Mouse (Mus musculus) forebrain, embryonic 12.5 days (tissue): ENCODE results near the gene Krt16. TPM values are rescaled to one million over a fixed set of nuclear protein-coding genes. Genes with fewer than 3 reads are reported as not detected.
"Not testable (repeated sequence)": the region's sequence is repeated elsewhere in the genome, so short reads cannot be mapped to it uniquely, and the experiment has no call there.

Experiments used
- ATAC-seq: fragments of 200-750 bp; cut with Nextera tagmentation; 2 replicates; pipeline ENCODE4 v1.8.0; 2017; ENCODE audit warnings: moderate TSS enrichment; ENCODE audit not compliant: low FRiP score
- H3K27ac ChIP-seq: fragments of 300-500 bp; sonication (generic); 2 replicates; pipeline ENCODE4 v1.5.1; 2016; ENCODE audit warnings: mild to moderate bottlenecking
- H3K27me3 ChIP-seq: fragments of 300-500 bp; sonication (generic); 2 replicates; pipeline ENCODE4 v1.6.1; 2016; ENCODE audit warnings: mild to moderate bottlenecking
- H3K36me3 ChIP-seq: fragments of 300-500 bp; sonication (generic); replicated peaks from 2 replicates; pipeline ENCODE4 v1.6.1; 2016; ENCODE audit warnings: mild to moderate bottlenecking
- H3K4me1 ChIP-seq: fragments of 300-500 bp; sonication (generic); 2 replicates; pipeline ENCODE4 v1.6.1; 2016
- H3K4me2 ChIP-seq: fragments of 300-500 bp; sonication (generic); 2 replicates; pipeline ENCODE4 v1.6.1; 2016; ENCODE audit warnings: mild to moderate bottlenecking, moderate library complexity
- H3K4me3 ChIP-seq: fragments of 300-500 bp; sonication (generic); replicated peaks from 2 replicates; pipeline ENCODE4 v1.5.1; 2016; ENCODE audit warnings: mild to moderate bottlenecking
- H3K9ac ChIP-seq: fragments of 300-500 bp; sonication (generic); 2 replicates; pipeline ENCODE4 v1.6.1; 2016; ENCODE audit warnings: mild to moderate bottlenecking
- H3K9me3 ChIP-seq: fragments of 300-500 bp; sonication (generic); 2 replicates; pipeline ENCODE4 v1.6.1; 2016
- WGBS: fragments of 180-500 bp; shearing (Covaris S2); methylation state at CpG from one replicate; pipeline ENCODE4 v1.1.7; 2016; 5-methylcytosine and 5-hydroxymethylcytosine counted together
- polyA plus RNA-seq: library from polyadenylated mRNA; unstranded; fragments of >200 nt; fragmentation: Nextera tagmentation; extraction: Ambion mirVana; gene quantifications from 2 replicates; pipeline ENCODE4 v1.2.1, GENCODE M21; 2016

Krt16 gene
- polyA plus RNA-seq, 1 experiment from 2014 or later, result not detected

DNA sequence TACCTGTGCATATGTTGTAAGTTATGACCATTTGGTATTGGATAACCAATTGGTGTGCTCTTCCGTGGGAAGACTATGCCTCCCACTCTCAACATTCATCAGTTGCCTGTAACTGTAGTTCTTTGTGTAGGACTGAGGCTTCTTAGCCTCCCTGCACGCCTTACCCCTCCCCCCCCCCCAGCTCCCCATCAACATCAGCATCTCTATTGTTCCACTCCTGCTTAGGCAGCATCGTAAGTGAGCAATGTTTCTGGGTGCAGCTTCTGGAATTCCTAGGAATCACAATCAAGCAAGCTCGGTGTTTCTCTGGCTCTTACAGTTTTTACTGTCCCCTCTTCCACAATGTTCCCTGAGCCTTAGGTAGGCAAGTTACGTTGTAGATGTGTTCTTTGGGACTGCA, 26.8 kb upstream of the Krt16 start:
- Histone ChIP-seq H3K9me3 (no peaks in the 10 kb centered on the region), H3K4me1 (peaks cover 3% of the 10 kb centered on the region; the same call in 1 of the 2 replicates), H3K4me3 (no peak overlapping the region), H3K9ac (no peak overlapping the region), H3K27ac (no peak overlapping the region), H3K27me3 (no peaks in the 10 kb centered on the region), H3K36me3 (no peaks in the 10 kb centered on the region), H3K4me2 (no peak overlapping the region)
- WGBS, result 31% methylated on average over 5 of the region's 5 CpGs
- no peak for ATAC-seq

DNA sequence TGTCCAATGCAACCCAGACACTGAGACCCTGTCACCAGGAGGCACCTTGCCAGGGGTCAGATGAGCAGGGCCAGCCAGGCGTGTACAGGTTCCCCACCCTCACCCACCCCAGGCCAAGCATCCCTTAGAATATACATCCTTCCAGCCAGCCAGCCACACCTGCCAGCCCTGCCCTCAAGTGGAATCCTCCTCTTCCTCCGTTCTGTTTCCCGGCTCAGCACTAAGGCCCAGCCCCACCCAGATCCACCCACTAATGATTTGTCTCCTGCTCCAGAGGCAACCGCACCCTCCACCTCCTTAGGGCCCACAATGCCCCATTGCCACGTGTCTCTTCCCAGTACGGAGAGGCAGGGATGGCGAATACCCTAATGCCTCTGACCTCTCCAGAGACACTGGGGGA, 26.0 kb upstream of the Krt16 start:
- Histone ChIP-seq H3K4me3 (no peak overlapping the region), H3K9me3 (no peaks in the 10 kb centered on the region), H3K9ac (no peak overlapping the region), H3K4me1 (peaks cover 3% of the 10 kb centered on the region; the same call in 1 of the 2 replicates), H3K4me2 (no peak overlapping the region), H3K27me3 (no peaks in the 10 kb centered on the region), H3K36me3 (no peaks in the 10 kb centered on the region), H3K27ac (no peak overlapping the region)
- no peak for ATAC-seq
- WGBS, result 70% methylated on average over 7 of the region's 7 CpGs

DNA sequence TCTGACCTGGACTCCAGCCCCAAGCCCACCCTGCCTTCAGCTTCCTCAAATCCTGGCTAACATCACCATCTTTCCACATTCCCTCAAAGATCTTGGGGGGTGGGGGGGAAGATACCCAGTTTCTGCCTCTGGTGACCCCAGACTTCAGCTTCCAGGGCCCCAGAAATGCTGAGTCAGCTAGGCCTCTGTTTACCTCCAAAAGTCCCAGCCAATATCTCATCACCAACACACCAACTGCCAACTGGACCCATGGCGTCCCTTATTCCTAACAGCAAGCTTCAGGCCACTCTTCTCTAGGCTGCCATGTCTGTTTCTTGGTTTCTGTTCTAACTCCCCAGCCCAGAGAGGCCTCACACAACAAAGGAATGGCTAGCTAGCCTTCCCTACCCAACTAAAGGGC, 23.2 kb upstream of the Krt16 start:
- Histone ChIP-seq H3K9me3 (no peaks in the 10 kb centered on the region), H3K4me2 (no peak overlapping the region), H3K27ac (no peak overlapping the region), H3K9ac (no peak overlapping the region), H3K4me3 (no peak overlapping the region), H3K27me3 (no peaks in the 10 kb centered on the region), H3K4me1 (peaks cover 3% of the 10 kb centered on the region; the same call in 1 of the 2 replicates), H3K36me3 (no peaks in the 10 kb centered on the region)
- no peak for ATAC-seq
- WGBS, result 81% methylated on average over 1 of the region's 1 CpGs

DNA sequence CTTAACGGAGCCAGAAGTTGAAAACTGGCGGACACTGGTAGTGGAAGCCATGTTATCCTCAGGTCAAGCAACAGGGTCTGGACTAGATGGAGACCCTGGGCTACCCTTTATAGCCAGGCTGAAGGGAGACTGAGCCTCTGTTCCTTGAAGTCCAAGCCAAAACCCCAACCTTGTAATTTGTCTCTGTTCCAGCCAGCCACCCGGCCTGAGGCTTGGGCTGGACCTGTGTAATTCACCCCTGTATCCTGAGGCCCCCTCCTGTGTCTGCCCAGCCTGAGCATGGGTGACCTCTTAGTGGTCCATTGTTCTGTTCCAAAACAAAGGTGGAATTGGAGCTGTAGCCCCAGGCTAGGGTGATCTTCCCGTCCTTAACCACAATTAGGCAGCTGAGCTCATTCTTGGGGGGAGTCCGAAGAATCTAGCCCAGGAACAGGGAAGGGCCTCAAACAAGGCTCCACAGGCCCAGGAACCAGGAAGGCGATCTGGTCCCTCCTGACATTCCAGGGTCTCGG, 21.2 kb upstream of the Krt16 start, which contains the start of gene Krt42:
Krt42 (minus strand) TSS at position 51 of the 512 bp plus-strand sequence.
- no peaks in the 10 kb centered on the region for H3K4me1 ChIP-seq
- no peak within 1 kb of the TSS for H3K27ac ChIP-seq
- no peak within 1 kb of the TSS for H3K4me3 ChIP-seq
- WGBS, result 83% methylated on average over 7 of the region's 7 CpGs
- no peak within 1 kb of the TSS for H3K4me2 ChIP-seq
- H3K36me3 ChIP-seq, result no peaks in the 10 kb centered on the region
- H3K9ac ChIP-seq, result no peak within 1 kb of the TSS
- H3K9me3 ChIP-seq, result no peaks in the 10 kb centered on the region
- ATAC-seq, result no peak
- no peaks in the 10 kb centered on the region for H3K27me3 ChIP-seq

DNA sequence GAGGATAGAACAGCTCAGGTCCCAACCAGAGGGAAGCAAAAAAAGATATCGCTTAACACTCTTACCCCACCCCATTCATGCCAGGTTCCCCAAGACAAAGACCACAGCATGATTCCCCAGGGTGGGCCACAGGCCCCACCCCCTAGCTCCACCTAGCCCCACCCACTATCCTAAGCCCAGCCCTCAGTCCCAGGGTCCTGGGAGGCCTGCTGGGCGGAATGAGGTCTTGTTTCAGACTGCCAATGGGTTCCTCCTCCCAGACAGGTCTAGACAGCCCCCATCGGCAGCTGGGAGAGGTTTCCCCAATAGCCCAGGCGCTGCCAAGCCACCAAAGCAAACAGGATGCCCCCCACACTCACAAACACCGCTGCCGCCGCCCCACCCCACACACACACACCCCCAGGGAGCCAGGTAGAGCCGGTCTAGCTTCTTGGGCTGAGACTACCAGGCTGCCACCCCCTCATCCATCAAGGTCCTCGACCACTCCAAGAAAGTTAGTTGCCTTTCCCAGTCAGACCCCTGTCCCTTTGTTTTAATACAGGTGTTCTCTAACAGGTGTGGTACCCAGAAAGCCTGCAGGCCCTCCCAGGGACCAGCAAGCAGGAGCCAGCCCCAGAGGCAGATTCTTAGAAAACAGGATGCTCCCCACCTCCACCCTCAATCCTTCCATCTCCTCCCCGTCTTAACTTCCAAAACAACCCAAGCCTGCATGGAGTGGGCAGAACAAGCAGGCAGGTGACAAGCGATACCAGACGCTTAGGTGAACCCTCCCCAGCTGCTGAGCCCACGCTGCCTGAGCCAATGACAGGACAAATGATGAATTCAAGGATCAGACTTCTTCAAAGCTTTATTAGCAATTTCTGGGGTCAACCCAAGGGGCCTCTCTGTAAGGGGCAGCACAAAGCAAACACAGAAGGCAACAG, 13.6 kb upstream of the Krt16 start:
- Histone ChIP-seq H3K27me3 (no peaks in the 10 kb centered on the region), H3K4me3 (no peak overlapping the region), H3K36me3 (no peaks in the 10 kb centered on the region), H3K9me3 (no peaks in the 10 kb centered on the region), H3K9ac (no peak overlapping the region), H3K4me2 (no peak overlapping the region), H3K4me1 (no peaks in the 10 kb centered on the region), H3K27ac (no peak overlapping the region)
- 35% methylated on average over 13 of the region's 13 CpGs for WGBS
- ATAC-seq, result no peak

DNA sequence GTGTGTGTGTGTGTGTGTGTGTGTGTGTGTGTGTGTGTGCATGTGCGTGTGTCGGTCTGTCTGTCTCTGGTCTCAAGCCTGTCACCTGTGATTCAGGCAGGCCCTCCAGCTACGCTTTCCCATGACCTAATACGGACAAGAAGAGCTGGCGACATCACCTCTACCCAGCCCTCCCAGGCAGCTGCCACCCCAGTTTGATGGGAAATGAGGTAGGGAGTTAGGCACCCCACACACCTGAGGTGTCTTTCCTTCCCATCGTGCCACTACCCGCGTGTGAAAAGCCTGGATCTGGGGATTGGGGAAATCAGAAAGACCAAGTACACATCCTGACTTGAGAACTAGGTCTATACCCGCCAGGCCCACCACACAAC, 12.5 kb upstream of the Krt16 start:
- Histone ChIP-seq H3K4me2 (no peak overlapping the region), H3K36me3 (no peaks in the 10 kb centered on the region), H3K9ac (no peak overlapping the region), H3K9me3 (no peaks in the 10 kb centered on the region), H3K4me3 (no peak overlapping the region), H3K4me1 (peaks cover 5% of the 10 kb centered on the region; the same call in 1 of the 2 replicates), H3K27me3 (no peaks in the 10 kb centered on the region), H3K27ac (no peak overlapping the region)
- WGBS, result 83% methylated on average over 9 of the region's 9 CpGs
- ATAC-seq, result no peak

DNA sequence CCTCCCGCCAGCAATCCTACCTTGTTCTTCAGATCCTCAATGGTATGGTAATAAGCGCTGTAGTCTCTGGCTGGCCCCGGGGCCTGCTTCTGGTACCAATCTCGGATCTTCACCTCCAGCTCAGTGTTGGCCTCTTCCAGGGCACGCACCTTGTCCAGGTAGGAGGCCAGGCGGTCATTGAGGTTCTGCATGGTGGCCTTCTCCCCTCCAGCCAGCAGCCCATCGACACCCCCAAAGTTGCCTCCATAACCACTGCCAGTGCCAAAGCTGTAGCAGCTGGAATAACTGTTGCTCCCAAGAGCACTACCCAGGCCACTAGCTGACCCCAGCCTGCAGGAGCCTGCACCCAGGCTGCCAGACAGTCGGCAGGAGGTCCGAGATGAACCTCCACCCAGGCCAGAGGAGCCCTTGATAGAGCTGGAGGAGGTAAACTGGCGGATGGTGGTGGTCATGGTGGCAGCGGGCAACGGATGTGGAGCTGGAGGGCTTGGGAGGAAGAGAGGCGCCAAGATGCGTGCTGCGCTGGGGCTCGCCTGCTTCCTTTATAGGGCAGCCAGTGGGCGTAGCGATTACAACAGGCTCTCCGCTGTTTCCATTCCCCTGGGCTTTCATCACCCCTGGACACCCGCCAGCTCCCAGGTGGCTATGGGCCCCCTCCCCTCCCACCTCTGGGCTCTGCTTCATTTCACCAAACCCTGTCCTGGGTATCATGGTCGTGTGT, 12.0 kb upstream of the Krt16 start, which contains the start of gene Krt17:
Krt17 (minus strand) TSS at position 516 of the 721 bp plus-strand sequence.
- H3K27ac ChIP-seq, result no peak within 1 kb of the TSS
- no peak within 1 kb of the TSS for H3K4me3 ChIP-seq
- 81% methylated on average over 21 of the region's 21 CpGs for WGBS
- H3K36me3 ChIP-seq, result no peaks in the 10 kb centered on the region
- H3K4me1 ChIP-seq, result peaks cover 5% of the 10 kb centered on the region; the same call in 1 of the 2 replicates
- H3K9me3 ChIP-seq, result no peaks in the 10 kb centered on the region
- ATAC-seq, result no peak
- no peak within 1 kb of the TSS for H3K9ac ChIP-seq
- H3K4me2 ChIP-seq, result no peak within 1 kb of the TSS
- no peaks in the 10 kb centered on the region for H3K27me3 ChIP-seq

DNA sequence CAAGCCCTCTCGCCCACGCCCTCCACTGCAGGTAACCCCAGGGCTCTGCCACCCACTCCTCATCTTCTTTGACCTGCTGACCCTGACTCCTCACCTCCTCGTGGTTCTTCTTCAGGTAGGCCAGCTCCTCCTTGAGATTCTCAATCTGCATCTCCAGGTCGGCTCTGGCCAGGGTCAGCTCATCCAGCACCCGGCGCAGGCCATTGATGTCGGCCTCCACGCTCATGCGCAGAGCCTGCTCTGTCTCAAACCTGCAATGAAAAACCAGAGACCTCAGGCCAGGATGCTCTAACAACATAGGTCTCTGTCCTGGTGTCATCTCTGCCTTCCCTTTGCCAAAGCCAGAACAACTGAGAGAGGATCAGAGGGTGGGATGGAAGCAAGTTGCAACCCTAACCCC, 10.4 kb upstream of the Krt16 start:
- Histone ChIP-seq H3K27me3 (no peaks in the 10 kb centered on the region), H3K4me2 (no peak overlapping the region), H3K4me1 (peaks cover 5% of the 10 kb centered on the region; the same call in 1 of the 2 replicates), H3K27ac (no peak overlapping the region), H3K36me3 (no peaks in the 10 kb centered on the region), H3K9ac (no peak overlapping the region), H3K9me3 (no peaks in the 10 kb centered on the region), H3K4me3 (no peak overlapping the region)
- WGBS, result 94% methylated on average over 9 of the region's 9 CpGs
- ATAC-seq, result no peak

DNA sequence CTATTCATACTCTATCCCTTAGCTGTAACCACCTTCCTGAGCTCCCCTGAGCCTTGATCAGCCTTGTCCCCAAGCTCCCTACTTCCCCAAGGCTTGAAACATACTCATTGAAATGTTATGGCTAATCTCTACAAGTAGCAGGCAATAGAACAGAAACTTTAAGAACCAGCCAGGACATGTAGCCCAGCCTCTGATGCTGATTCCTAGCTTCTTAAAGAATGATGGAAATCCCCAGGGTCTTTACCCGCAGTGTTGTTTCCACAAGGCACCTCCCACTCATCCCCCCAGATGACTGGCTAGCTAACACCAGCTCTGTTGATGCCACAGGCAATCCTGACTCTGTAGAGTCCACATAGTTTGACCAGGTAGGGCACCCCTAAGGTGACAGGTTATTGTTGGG, 9.3 kb upstream of the Krt16 start:
- peaks cover 5% of the 10 kb centered on the region; the same call in 1 of the 2 replicates for H3K4me1 ChIP-seq
- H3K27ac ChIP-seq, result no peak overlapping the region
- no peaks in the 10 kb centered on the region for H3K9me3 ChIP-seq
- no peak for ATAC-seq
- H3K4me3 ChIP-seq, result no peak overlapping the region
- no peaks in the 10 kb centered on the region for H3K27me3 ChIP-seq
- WGBS, result 88% methylated on average over 1 of the region's 1 CpGs
- no peaks in the 10 kb centered on the region for H3K36me3 ChIP-seq
- H3K4me2 ChIP-seq, result no peak overlapping the region
- no peak overlapping the region for H3K9ac ChIP-seq

DNA sequence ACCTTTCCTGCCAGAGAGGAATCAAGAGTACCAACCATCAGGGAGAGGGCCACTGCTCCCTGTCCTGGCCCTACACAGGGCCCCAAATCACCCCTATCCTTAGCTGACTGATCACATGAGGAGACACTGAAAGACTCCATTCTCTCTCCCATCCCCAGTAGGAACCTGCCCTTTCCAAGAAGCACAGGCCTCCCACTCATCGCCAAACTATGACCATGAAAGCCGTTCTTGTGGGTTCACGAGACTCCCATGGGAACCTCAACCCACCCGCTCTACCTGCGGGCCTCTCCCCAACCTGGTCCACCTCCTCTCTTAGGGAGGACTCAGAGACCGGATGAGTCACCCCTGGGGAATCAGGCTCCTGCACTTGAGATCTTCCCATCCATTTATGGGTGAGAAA, 6.8 kb upstream of the Krt16 start:
- WGBS, result 91% methylated on average over 6 of the region's 6 CpGs

DNA sequence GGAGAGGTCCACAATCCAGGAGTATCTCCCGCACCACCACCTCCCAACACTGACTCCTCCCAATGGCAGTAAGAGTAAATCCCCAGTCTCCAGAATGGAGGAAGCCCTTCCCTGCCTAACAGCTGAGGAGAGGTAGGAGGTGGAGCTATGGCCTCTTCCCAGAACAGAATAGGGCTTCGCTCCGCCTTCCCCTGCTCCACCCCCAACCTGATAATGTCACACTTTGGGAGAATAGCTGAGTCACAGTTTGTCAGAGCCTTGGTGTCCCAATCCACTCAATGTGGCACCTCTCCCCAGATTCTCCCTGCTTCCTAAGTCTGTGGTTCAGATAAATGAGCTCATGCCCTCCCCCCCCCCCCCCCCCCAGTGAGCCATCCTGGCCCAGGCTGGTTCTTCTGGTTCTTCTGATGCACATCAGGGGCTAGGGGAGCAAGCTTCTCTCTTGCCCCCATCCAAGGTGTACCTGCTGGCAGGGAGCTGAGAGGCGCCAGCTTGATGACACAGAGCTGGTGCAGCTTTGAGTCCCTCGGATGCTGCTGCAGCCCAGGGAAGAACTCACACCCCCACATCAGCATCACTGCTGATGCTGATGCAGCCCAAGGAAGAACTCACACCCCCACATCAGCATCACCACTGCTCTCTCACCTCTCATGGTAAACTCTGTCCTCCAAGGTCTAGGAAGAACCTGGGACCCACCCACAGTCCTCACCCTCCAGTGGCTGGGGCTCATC, 5.8 kb upstream of the Krt16 start:
- no peak for ATAC-seq
- Histone ChIP-seq H3K4me2 (no peak overlapping the region), H3K9me3 (no peaks in the 10 kb centered on the region), H3K36me3 (no peaks in the 10 kb centered on the region), H3K4me1 (peaks cover 5% of the 10 kb centered on the region; the same call in 1 of the 2 replicates), H3K27me3 (no peaks in the 10 kb centered on the region), H3K9ac (no peak overlapping the region), H3K4me3 (no peak overlapping the region), H3K27ac (no peak overlapping the region)
- 70% methylated on average over 5 of the region's 5 CpGs for WGBS

More for the DNA sequence above, 6.8 kb upstream of the Krt16 start:
- H3K27ac ChIP-seq, result no peak overlapping the region
- ATAC-seq, result no peak
- no peak overlapping the region for H3K4me2 ChIP-seq
- no peak overlapping the region for H3K9ac ChIP-seq
- peaks cover 5% of the 10 kb centered on the region; the same call in 1 of the 2 replicates for H3K4me1 ChIP-seq
- H3K4me3 ChIP-seq, result no peak overlapping the region
- H3K36me3 ChIP-seq, result no peaks in the 10 kb centered on the region
- H3K27me3 ChIP-seq, result no peaks in the 10 kb centered on the region
- no peaks in the 10 kb centered on the region for H3K9me3 ChIP-seq

DNA sequence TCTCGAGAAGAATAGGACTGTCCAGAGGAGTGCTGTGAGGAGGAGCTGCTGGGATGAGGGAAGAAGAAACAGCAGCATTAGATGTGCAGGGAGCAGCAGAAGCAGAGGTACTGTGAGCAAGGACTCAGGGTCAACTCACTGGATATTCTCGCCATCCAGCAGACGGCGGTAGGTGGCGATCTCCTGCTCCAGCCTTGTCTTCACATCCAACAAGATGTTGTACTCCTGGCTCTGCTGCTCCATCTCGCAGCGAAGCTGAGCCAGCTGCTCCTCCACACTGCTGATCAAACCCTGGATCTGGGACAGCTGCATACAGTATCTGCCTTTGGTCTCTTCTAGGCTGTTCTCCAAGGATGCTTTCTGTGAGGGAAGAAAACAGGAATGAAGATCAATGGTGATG, 2.2 kb downstream of the Krt16 start:
- H3K27ac ChIP-seq, H3K4me1 ChIP-seq, H3K4me2 ChIP-seq, H3K36me3 ChIP-seq, H3K9me3 ChIP-seq, H3K4me3 ChIP-seq, H3K27me3 ChIP-seq, H3K9ac ChIP-seq, ATAC-seq: not testable (repeated sequence)
- 76% methylated on average over 7 of the region's 7 CpGs for WGBS
